Mouse (Mus musculus) mouse embryonic stem cell (cell line): ENCODE data around the gene Xylb.

ENCODE experiments used
- in situ Hi-C, 2 experiments: fragments of 300-500 bp; cut with MboI; formaldehyde crosslinking; loops; 1 replicate in 1 of 2; 3 replicates in 1 of 2; pipeline ENCODE4 v1.14.3; 2019 to 2020; ENCODE audit warnings: low sequenced_read_pairs in 2 of 2, low pct_unique_long_range_greater_than_20kb in 1 of 2, mixed read lengths in 1 of 2; ENCODE audit not compliant: unreplicated experiment in 1 of 2

The Xylb gene

DNA sequence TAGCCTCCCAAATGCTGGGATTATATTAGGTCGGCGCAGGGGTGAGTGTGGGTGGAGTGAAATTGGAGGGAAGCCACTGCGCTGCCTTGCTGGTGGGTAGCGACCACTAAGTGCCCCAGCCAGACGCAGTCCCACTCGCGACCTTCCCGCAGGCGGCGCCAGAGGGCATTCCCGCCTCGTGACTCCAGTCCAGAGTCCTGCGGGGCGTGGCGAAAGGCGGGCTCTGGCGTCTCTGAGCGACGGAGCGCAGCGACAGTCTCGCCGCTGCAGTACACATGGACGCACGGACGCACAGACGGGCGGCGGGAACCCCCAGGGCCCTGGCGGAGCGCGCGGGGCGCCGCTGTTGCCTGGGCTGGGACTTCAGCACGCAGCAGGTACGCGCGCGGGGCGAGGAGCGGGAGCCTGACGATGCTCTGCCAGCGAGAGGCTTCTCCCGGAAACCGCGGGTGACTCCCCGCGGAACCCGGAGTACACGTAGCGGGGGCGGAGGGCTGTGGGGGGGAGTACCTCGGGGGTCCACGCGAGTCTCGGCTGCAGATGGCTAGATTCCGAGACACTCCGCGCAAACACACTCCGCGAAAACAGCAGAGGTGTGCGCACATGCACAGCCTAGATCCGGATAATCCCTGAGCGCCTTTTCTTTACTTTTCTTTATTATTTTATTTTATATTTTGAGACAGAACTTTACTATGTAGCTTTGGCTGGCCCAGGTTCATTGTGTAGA lies at the start of gene Xylb:
TSS of gene Xylb (plus strand) at position 51 of the 727 bp plus-strand sequence.
- in situ Hi-C loops: no loop called here

DNA sequence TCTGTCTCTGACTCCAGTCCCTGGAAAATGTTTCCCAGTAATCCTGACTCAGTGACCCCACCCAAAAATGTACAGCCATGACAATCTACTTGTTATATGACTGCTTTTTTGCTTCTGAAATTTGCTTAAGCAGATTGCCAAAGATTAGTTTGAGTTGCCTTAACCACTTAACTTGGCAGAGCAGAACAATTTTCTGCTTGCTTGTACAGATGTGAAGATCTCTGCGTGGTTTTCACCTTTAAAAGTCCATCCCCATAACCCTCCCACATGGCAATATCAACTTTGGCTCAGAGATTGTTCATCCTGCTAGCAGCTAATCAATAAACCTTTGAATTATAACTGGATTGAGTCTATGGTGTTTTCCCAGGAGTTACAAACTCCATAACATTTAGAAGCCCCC lies 48.1 kb upstream of the Xylb start:
- in situ Hi-C loops: no loop called here

DNA sequence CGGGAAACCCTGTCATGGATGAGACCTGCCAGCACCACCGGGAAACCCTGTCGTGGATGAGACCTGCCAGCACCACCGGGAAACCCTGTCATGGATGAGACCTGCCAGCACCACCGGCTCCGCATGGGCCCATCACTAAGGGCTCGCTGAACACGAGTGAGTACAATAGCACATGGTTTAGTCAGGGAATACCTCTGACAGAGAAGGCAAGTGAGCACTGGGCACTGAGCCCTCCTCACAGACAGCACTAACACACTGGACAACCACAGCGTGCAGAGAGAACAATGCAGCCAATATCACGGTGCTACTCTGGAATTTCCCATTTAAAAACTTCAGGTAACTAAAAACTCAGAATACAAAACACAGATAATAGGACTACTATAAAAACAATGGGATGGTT lies 44.1 kb upstream of the Xylb start:
- in situ Hi-C loops: no loop called here

DNA sequence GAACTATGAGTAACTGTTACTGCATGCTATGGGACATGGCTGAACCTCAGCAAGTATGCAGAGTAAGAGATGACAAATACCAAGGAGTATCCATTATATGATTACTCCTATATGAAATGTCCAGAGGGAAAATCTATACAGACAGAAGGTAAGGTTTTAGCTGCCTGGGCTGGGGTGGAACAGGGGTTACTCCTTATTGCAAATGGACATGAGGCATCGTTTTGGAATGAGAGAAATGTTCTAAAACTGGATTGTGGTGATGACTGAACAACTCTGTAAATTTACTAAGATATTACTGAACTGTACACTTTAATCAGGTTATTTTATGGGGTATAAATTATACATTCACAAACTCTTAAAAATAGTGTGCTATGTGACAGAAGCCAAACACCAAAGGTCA lies 38.3 kb upstream of the Xylb start:
- in situ Hi-C loops: no loop called here

DNA sequence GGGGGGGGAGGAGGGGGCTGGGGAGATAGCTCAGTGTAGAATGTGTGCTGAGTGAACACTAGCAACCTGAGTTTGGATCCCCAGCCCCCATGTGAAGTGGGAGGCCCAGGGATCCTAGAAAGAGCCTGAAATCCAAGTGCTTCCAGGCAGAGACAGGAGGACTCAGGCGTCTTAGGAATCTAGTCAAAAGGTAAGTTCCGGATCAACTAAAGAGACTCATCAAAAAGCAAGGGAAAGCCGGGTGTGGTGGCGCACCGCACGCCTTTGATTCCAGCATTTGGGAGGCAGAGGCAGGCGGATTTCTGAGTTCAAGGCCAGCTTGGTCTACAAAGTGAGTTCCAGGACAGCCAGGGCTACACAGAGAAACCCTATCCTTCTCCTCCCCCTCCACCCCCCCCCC lies 36.7 kb upstream of the Xylb start:
- in situ Hi-C loops: no loop called here

DNA sequence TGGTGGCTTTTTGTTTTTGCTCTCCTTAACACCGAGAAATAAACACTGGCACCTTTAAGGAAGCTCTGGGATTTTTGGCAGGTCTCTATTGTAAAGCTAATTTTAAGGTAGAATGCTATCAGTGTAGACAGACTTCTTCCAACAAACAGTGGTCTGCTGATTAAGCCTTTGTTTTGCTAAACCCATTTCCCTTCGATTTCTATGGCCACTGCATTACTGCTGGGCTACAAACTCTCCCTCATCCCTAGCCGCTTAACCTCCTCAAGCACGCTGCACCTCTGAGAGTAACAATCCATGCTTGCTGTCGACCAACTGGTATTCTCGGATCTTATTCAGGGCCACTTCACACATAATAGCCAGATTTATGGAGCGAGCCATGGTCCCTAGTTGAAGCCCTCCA lies 36.2 kb upstream of the Xylb start:
- in situ Hi-C loops: no loop called here

DNA sequence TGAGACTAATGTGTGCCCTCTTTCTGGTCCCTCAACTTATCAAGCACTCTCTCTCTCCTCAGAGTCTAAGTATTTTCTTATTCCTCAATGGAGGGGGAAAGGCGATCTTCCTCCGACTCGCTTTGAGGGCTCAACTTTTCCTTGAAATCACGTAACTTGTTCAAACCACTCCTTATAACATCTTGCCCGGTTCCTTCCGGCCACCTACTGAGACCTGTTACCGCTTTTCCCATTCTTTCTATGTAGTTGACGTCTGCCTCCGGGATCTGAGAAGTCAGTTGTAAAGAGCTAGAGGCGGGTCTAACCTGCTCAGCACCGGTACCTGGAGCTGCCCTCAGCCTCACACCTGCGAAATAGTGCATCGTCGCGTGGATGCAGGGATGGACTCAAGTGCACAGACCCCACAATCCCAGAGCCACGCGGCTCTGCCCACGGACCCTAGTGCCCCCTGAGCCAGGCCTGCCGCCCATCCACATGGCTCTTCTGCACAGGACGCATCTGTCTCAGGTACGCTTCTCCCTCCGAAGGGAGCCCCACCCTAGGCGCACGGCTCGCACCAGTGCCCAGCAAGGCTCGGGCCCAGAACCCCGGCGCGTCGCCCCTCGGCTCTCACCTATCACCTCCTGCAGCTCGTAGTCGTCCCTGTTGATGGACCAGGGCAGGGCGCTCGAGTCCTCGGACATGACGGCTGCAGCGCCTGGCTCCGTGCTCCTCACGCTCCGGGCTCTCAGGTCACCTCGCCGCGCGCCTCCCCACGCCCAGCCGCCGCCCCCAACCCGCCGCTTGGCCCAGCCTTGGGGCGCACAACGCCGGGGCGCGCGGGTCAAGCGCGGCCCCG lies 35.6 kb upstream of the Xylb start:
- in situ Hi-C loops: no loop called here

DNA sequence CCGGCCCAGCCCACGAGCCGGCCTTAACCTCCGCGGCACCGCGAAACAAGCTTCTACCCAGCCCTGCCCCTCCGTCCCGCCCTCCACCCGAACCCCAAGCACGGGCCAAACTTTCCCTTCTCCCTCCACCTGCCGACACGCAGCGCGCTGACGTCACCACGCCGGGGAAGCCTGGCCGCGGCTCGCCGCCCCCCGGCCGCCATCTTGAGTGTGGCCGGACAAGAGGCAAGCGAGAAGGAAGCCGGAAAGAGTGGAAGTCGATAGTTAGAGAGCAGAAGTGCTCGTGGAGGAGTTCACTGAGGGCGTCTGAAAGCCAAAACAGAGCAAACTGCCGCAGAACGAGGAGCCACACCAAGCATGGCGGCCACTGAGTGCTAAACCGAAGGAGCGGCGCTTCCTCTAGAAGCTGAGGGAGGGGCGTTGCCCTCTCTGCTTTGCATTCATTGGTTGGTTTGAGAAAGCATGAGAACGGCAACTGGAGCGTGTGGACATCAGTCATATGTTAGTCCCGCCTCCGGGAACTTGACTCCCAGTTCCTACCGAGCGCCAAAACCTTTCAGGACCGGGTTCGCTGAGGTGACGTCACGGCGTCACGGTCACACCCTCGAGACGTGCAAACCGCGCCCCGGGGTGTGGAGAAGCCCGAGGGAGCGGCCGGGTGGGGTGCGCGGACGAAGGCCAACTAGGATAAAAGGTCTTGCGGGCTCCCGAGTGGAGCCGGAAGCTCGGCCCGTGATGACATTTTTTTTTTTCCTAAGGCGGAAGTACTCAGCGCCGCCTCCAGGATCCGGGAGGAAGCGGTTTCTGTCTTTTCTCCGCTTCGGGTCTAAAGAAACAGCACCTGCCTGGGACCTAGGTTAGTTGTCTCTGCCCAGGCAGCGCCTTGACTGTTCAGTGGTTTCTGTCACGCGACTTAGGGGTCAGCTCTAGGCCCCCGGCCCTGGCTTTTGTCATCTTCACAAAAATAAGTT lies 34.6 kb upstream of the Xylb start, which contains the start of gene Oxsr1:
TSS of gene Oxsr1 (minus strand) at position 139 of the 971 bp plus-strand sequence.
- in situ Hi-C loops: no loop called here

DNA sequence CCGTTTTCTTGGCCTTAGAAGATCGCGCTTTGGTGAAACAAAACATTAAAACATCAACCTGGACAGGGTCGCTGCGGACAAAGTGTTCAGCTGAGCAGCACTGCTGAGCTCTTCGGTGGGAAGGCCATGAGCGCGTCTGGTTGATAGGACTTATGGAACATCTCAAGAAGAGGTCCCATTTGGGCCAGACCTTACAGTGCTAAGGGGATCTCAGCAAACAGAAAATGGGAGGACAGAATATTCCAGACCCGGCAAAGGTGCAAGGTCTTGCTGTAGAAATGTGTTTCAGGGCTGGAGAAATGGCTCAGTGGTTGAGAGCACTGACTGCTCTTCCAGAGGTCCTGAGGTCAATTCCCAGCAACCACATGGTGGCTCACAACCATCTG lies 33.9 kb upstream of the Xylb start:
- in situ Hi-C loops: no loop called here

DNA sequence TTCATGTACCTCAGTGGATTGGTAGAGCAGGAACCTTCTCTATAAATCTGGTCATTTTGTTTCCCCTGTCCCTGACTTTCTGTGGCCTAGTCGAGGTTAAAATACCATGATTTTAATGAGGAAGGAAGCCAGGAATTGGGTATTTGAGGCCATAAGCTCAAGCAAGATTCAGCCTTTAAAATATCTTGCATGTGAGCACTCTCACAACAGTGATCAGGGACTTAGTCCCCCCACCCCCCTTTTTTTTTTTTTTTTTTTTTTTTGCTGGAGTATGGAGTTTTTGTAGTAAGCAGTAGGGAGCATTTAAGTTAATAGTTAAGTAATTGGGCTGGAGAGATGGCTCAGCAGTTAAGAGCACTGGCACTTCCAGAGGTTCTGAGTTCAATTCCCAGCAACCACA lies 33.1 kb upstream of the Xylb start:
- in situ Hi-C loops: no loop called here

DNA sequence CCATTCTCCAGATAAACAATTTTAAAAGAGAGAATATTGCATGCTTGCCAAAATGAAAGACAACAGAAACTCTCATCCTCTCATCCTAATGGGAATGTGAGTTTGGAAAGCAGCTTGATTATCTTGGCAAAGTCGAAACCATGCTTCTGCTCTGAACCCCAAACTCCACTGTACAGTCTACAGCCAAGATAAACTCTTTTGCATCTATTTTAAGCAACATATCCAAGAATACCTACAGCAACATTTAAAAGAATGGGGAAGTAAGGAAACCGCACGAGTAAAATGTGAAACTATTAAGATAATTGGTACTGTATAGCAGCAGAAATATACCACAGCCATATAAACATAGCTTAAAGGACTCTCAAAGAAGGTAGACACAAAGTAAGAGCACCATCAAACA lies 28.7 kb upstream of the Xylb start:
- in situ Hi-C loops: no loop called here

DNA sequence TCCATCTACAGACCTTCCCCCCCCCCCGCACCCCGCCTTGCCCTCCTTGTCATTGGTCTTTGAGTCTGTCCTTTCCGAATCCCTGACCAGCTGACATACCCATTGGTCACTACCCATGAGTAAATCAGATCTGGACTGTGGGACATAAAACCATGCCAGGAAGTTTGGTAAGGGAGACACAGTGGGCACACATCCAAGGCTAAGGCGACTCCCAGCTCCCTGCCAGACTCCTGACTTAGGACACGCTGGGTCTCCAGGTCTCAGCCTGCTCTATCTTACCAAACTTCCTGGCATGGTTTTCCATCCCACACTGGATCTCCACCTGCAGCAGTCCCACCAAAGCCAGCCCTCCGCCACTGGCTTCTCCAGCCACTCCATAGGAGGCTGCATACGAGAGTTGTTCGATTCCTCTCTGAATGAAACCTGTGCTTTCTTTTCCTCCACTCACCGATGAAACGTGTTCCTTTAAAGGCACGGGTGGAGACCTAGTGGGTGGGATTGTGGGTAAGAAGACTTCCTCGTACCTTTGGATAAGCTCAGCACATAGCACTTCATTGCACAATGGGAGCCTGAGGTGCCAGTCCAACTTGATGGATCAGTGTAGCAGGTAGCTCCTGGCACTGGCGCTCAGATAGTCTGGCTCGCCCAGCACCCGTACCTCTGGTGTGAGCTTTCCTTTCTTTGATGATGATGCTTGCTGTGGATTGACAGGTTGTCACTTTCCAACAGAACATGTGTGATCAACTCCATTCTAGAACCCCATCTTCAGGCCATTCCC lies 26.8 kb upstream of the Xylb start:
- in situ Hi-C loops: no loop called here

DNA sequence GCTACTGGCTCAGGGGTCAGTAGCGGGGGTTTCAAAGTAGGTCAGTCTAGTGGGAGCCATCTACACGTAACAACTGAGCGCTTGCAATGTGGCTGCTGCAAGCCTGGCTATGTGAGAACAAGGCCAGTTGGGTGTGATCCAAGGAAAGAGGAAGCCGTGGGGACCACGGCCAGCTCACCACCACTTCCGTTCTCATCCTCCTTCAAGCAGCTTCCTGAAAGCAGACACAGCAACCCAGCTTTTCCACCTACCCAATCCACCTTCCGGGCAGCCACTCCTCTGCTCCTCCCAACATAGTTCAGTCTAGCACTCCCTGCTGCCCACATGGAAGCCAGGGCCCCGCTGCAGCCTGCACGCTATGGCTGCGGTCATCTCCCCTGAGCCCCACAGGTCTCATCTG lies 22.9 kb upstream of the Xylb start:
- in situ Hi-C loops: no loop called here

DNA sequence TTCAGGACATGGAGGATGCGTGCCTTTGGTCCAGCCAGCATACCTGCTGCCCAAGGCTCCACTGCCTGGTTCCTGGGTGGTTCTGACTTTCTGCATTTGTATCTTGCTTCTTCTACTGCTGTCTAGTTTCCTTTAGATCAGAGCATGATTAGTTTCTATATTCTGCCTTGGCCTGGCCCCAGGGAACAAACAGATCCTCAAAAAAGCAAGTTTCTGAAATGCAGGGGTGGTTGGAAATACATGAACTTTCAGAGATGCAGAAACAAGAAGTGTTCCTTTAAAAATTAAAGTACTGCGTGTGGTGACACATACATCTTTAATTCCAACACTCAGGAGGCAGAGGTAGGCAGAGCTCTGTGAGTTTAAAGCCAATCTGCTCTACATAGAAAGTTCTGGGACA lies 22.3 kb upstream of the Xylb start:
- in situ Hi-C loops: no loop called here

DNA sequence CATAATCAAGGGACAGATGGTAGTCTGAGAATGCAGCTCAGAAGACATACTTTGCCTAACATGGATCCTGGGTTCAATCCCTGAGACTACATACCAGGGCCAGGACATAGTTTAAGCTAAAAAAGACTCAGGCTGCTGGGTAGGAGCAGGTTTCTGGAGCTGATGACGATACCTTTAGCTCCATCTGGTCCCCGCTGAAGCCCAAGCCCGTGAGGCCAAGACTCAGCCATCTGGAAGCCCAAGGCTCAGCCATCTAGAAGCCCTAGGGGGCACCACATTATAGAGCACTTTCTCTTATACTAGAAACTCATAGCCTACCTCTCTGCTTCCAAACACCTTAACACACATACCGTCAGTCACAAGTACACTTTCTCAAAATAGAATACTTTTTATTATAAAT lies 21.6 kb upstream of the Xylb start:
- in situ Hi-C loops: no loop called here

DNA sequence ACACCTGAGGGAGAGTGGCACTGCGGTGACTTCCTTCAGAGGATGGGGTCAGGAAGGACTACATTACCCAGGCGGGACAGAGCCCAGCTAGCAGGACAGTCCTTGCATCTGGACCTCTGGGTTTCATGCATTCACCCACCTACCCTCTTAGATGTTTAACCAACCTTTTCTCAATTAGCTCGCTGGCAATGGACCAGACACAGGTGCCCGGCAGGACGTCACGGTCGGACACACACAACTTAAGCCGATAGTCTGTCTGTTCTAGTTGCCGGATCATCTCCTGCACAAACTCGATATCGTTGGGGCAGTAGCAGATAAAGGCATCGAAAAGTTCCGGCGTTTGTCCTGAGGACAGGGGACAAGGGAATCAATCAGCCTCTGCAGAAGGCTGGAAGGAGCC lies 19.3 kb upstream of the Xylb start:
- in situ Hi-C loops: no loop called here

DNA sequence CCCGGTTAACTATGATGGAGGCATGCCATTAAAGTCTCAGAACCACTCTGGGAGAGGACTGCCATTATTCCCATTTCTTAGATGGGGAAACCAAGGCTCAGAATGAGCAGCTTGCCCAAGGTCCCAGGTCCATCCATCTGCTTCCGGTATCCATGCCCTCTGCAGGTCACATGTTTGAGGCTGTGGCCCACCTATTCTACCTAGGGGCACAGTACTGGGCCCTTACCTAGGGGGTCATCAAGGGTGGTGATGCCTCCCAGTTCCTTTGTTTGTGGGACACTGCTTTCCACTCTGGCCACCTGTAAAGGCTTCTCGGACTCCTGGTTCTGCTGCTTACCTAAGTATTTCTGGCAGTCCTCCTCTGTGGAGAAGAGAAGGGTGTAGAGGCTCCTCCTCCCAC lies 18.8 kb upstream of the Xylb start:
- in situ Hi-C loops: no loop called here

DNA sequence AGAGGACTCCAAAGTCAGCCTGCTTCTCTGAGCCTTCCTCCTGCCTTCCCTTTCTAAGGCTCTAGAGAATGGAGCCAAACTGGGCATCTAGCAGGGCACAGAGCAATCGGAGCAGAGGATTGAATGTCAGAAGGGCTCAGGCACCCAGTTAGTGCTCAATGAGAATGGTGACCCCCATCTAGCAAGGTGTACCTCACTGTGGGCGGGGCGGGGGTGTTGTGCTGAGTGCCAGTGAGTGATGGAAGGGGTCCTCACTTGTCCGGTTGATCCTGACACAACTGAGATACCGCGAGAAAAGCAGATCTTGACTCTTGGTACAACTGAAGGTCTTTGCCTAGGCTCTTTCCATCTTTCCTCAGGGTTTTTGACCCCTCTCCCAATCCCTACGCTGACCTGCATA lies 18.1 kb upstream of the Xylb start:
- in situ Hi-C loops: no loop called here
